Mouse (Mus musculus) megakaryocyte-erythroid progenitor cell, adult 5-6 weeks (primary cell): ENCODE measurements around the gene Tob2. TPM values are rescaled to one million over a fixed set of nuclear protein-coding genes. Genes with fewer than 3 reads are reported as not detected.

Source experiments
- ATAC-seq: replicated peaks from 2 replicates; pipeline ENCODE4 v1.8.0; 2016; ENCODE audit warnings: mild to moderate bottlenecking, inconsistent platforms; ENCODE audit not compliant: severe bottlenecking, poor library complexity, low FRiP score, low TSS enrichment
- total RNA-seq, 2 experiments: library from RNA; stranded (forward) in 1 of 2; stranded (reverse) in 1 of 2; fragments of 200-1000, 215-1000 nt in 1 of 2; fragments of >200 nt in 1 of 2; fragmentation: Nextera tagmentation in 1 of 2; gene quantifications; 2 replicates each; pipeline ENCODE4 v1.2.3; 2014 to 2017

Tob2 gene
- total RNA-seq, 2 experiments from 2014 or later: 20.4 to 22.4 TPM

GRCm38 (mm10) chr15:81869985-81870384, 11.4 kb upstream of the Tob2 start:
- ATAC-seq: peak; percentile 64

- peak; percentile 44; the same call in 1 of the 2 replicates for ATAC-seq
Observed at GRCm38 (mm10) chr15:81864238-81864637, 5.6 kb upstream of the Tob2 start.

- ATAC-seq: no peak
Observed at GRCm38 (mm10) chr15:81860471-81861135, 2.0 kb upstream of the Tob2 start.

GRCm38 (mm10) chr15:81859330-81860255, 997 bp upstream of the Tob2 start:
- peak; percentile 56 for ATAC-seq

- ATAC-seq: peak; percentile 26
Observed at GRCm38 (mm10) chr15:81858138-81858516, 469 bp downstream of the Tob2 start.

- ATAC-seq: no peak; the same call in 1 of the 2 replicates
Observed at GRCm38 (mm10) chr15:81857724-81858116, 876 bp downstream of the Tob2 start.

GRCm38 (mm10) chr15:81856938-81857723, 1.5 kb downstream of the Tob2 start:
- no peak for ATAC-seq

GRCm38 (mm10) chr15:81856030-81856790, 2.4 kb downstream of the Tob2 start:
- ATAC-seq: peak; percentile 70

GRCm38 (mm10) chr15:81853081-81853480, 5.5 kb downstream of the Tob2 start:
- no peak for ATAC-seq

- ATAC-seq: no peak
Observed at GRCm38 (mm10) chr15:81852411-81853000, 6.1 kb downstream of the Tob2 start.

GRCm38 (mm10) chr15:81851375-81851774, 7.2 kb downstream of the Tob2 start:
- ATAC-seq: no peak

GRCm38 (mm10) chr15:81850718-81851117, 7.9 kb downstream of the Tob2 start:
- no peak for ATAC-seq

- no peak for ATAC-seq
Observed at GRCm38 (mm10) chr15:81849104-81849503, 9.5 kb downstream of the Tob2 start.

GRCm38 (mm10) chr15:81848301-81848700, 10.3 kb downstream of the Tob2 start:
- ATAC-seq: peak; percentile 69

GRCm38 (mm10) chr15:81847861-81848260, 10.7 kb downstream of the Tob2 start:
- no peak for ATAC-seq

GRCm38 (mm10) chr15:81847161-81847560, 11.4 kb downstream of the Tob2 start:
- ATAC-seq: no peak

GRCm38 (mm10) chr15:81846755-81847154, 11.8 kb downstream of the Tob2 start:
- ATAC-seq: no peak

- ATAC-seq: no peak
Observed at GRCm38 (mm10) chr15:81845724-81846123, 12.9 kb downstream of the Tob2 start.
